Mouse (Mus musculus) heart, adult 2 months (tissue): ENCODE measurements around the gene Tgfbr3.

Source experiments
- CTCF ChIP-seq: fragments of 200-600 bp; IDR thresholded peaks from 2 replicates; pipeline ENCODE4 v1.8.1; 2022; ENCODE audit warnings: antibody characterized with exemption, mild to moderate bottlenecking, moderate library complexity
- EP300 ChIP-seq: fragments of 200-500 bp; IDR thresholded peaks from 2 replicates; pipeline ENCODE4 v1.6.1; 2011; ENCODE audit warnings: low read depth, low read length, control low read depth; ENCODE audit not compliant: insufficient read depth
- POLR2A ChIP-seq: fragments of 200-500 bp; IDR thresholded peaks from 2 replicates; pipeline ENCODE4 v1.6.1; 2011; ENCODE audit warnings: mild to moderate bottlenecking, low read depth, low read length, control low read depth; ENCODE audit not compliant: insufficient read depth

GRCm38 (mm10) chr5:107093253-107093652 lies 196.2 kb downstream of the Tgfbr3 start:
- TF ChIP-seq CTCF, result no peak
- TF ChIP-seq POLR2A, result no peak
- no peak for TF ChIP-seq EP300
